Mouse (Mus musculus) CH12.LX (cell line): ENCODE data around the gene Dph2. TPM values are rescaled to one million over a fixed set of nuclear protein-coding genes. Genes with fewer than 3 reads are reported as not detected.

Source experiments
- DNase-seq: peaks from one replicate; pipeline ENCODE4 v3.0.0-alpha.2; 2013; ENCODE audit errors: extremely low read depth
- H3K27ac ChIP-seq: 2 replicates; pipeline ENCODE4 v1.5.1; 2012; ENCODE audit warnings: low read depth, mild to moderate bottlenecking, control low read depth, moderate library complexity; ENCODE audit not compliant: insufficient read depth
- H3K27me3 ChIP-seq: replicated peaks from 2 replicates; pipeline ENCODE3; 2012; ENCODE audit warnings: inconsistent platforms
- H3K36me3 ChIP-seq, 2 experiments: replicated peaks in 1 of 2; 2 replicates each; pipeline versions ENCODE3 to v1.6.1; 2012; ENCODE audit warnings: inconsistent platforms in 1 of 2, low read length in 1 of 2, mild to moderate bottlenecking in 1 of 2, mixed read lengths in 1 of 2, moderate library complexity in 1 of 2; ENCODE audit not compliant: control insufficient read depth in 1 of 2, insufficient read depth in 1 of 2
- H3K4me1 ChIP-seq, 2 experiments: 2 replicates each; pipeline ENCODE4 v1.6.1; 2012; ENCODE audit warnings: inconsistent platforms in 1 of 2, moderate library complexity in 1 of 2; ENCODE audit not compliant: insufficient read depth in 2 of 2, control insufficient read depth in 1 of 2
- H3K4me2 ChIP-seq: 2 replicates; pipeline ENCODE4 v1.6.1; 2012; ENCODE audit warnings: low read depth, mild to moderate bottlenecking, control low read depth; ENCODE audit not compliant: poor library complexity, insufficient read depth, severe bottlenecking
- H3K4me3 ChIP-seq, 3 experiments: fragments of 150-350 bp in 1 of 3; sonication (generic) in 1 of 3; replicated peaks in 1 of 3; 2 replicates each; pipeline versions ENCODE3 to v1.5.1; 2011 to 2012; ENCODE audit warnings: low read depth in 2 of 3, low read length in 2 of 3, mild to moderate bottlenecking in 2 of 3, moderate library complexity in 2 of 3, control low read depth in 1 of 3, improper control_type of control experiment in 1 of 3, inconsistent platforms in 1 of 3, mixed read lengths in 1 of 3; ENCODE audit not compliant: poor library complexity in 1 of 3
- H3K79me2 ChIP-seq: replicated peaks from 2 replicates; pipeline ENCODE4 v1.6.1; 2012; ENCODE audit warnings: mild to moderate bottlenecking, moderate library complexity; ENCODE audit not compliant: control insufficient read depth, poor library complexity, insufficient read depth, severe bottlenecking; ENCODE audit errors: extremely low read depth
- H3K9ac ChIP-seq: 2 replicates; pipeline ENCODE4 v1.6.1; 2012; ENCODE audit warnings: low read depth, mild to moderate bottlenecking, control low read depth, moderate library complexity; ENCODE audit not compliant: insufficient read depth
- H3K9me3 ChIP-seq: replicated peaks from 2 replicates; pipeline ENCODE3; 2012; ENCODE audit warnings: low read length, inconsistent platforms, mixed read lengths
- BHLHE40 ChIP-seq: IDR thresholded peaks from 2 replicates; pipeline ENCODE4 v1.6.1; 2011; ENCODE audit warnings: mild to moderate bottlenecking, low read depth, low read length, improper control_type of control experiment
- E2F4 ChIP-seq: IDR thresholded peaks from 2 replicates; pipeline ENCODE4 v1.6.1; 2011; ENCODE audit warnings: low read depth, low read length, improper control_type of control experiment; ENCODE audit not compliant: insufficient replicate concordance
- ELF1 ChIP-seq: IDR thresholded peaks from 2 replicates; pipeline ENCODE4 v1.6.1; 2014; ENCODE audit warnings: low read depth, mild to moderate bottlenecking, inconsistent platforms, low read length, improper control_type of control experiment
- EP300 ChIP-seq: IDR thresholded peaks from 2 replicates; pipeline ENCODE4 v1.6.1; 2011; ENCODE audit warnings: low read length, improper control_type of control experiment
- GABPA ChIP-seq: IDR thresholded peaks from 2 replicates; pipeline ENCODE4 v1.6.1; 2012; ENCODE audit warnings: low read depth, low read length, improper control_type of control experiment, inconsistent platforms; ENCODE audit not compliant: insufficient replicate concordance
- KAT2A ChIP-seq: IDR thresholded peaks from 2 replicates; pipeline ENCODE4 v1.6.1; 2012; ENCODE audit warnings: low read length, improper control_type of control experiment, inconsistent platforms; ENCODE audit not compliant: insufficient replicate concordance
- MAFK ChIP-seq: IDR thresholded peaks from 2 replicates; pipeline ENCODE4 v1.6.1; 2011; ENCODE audit warnings: low read length, improper control_type of control experiment; ENCODE audit not compliant: insufficient replicate concordance
- MEF2A ChIP-seq: IDR thresholded peaks from 2 replicates; pipeline ENCODE4 v1.6.1; 2014; ENCODE audit warnings: low read depth, mild to moderate bottlenecking, inconsistent platforms, low read length, improper control_type of control experiment, borderline replicate concordance
- MXI1 ChIP-seq: IDR thresholded peaks from 2 replicates; pipeline ENCODE4 v1.6.1; 2011; ENCODE audit warnings: mild to moderate bottlenecking, low read depth, low read length, improper control_type of control experiment
- MYC ChIP-seq: IDR thresholded peaks from 2 replicates; pipeline ENCODE4 v1.6.1; 2011; ENCODE audit warnings: low read depth, mild to moderate bottlenecking, improper control_type of control experiment, low read length
- POLR2A ChIP-seq: IDR thresholded peaks from 2 replicates; pipeline ENCODE4 v1.6.1; 2011; ENCODE audit warnings: low read depth, mild to moderate bottlenecking, improper control_type of control experiment, low read length
- RAD21 ChIP-seq: IDR thresholded peaks from 2 replicates; pipeline ENCODE4 v1.6.1; 2011; ENCODE audit warnings: low read depth, mild to moderate bottlenecking, low read length, improper control_type of control experiment, moderate library complexity
- RCOR1 ChIP-seq: conservative IDR thresholded peaks from 2 replicates; pipeline ENCODE4 v1.6.1; 2012; ENCODE audit warnings: low read depth, mild to moderate bottlenecking, inconsistent platforms, low read length, improper control_type of control experiment
- SIN3A ChIP-seq: IDR thresholded peaks from 2 replicates; pipeline ENCODE4 v1.6.1; 2012; ENCODE audit warnings: low read length, improper control_type of control experiment, inconsistent platforms
- SMC3 ChIP-seq: IDR thresholded peaks from 2 replicates; pipeline ENCODE4 v1.6.1; 2011; ENCODE audit warnings: low read depth, low read length, improper control_type of control experiment
- TBP ChIP-seq: conservative IDR thresholded peaks from 2 replicates; pipeline ENCODE4 v1.6.1; 2011; ENCODE audit warnings: low read depth, low read length, improper control_type of control experiment
- USF2 ChIP-seq: conservative IDR thresholded peaks from 2 replicates; pipeline ENCODE4 v1.6.1; 2011; ENCODE audit warnings: low read depth, low read length, improper control_type of control experiment
- ZKSCAN1 ChIP-seq: IDR thresholded peaks from 2 replicates; pipeline ENCODE4 v1.6.1; 2012; ENCODE audit warnings: low read depth, inconsistent platforms, low read length, improper control_type of control experiment, borderline replicate concordance
- ZNF384 ChIP-seq: IDR thresholded peaks from 2 replicates; pipeline ENCODE4 v1.6.1; 2012; ENCODE audit warnings: low read depth, low read length, improper control_type of control experiment, inconsistent platforms
- dilution Hi-C: fragments of 300-500 bp; cut with MboI; formaldehyde crosslinking; loops from 2 replicates; pipeline ENCODE4 v1.14.3; 2020; ENCODE audit warnings: low sequenced_read_pairs; ENCODE audit not compliant: extremely low pct_unique_long_range_greater_than_20kb, extremely low pct_ligation_motif_present
- in situ Hi-C: fragments of 300-500 bp; cut with MboI; formaldehyde crosslinking; loops from 3 replicates; pipeline ENCODE4 v1.14.3; 2019; ENCODE audit warnings: low sequenced_read_pairs, low pct_ligation_motif_present, low pct_unique_long_range_greater_than_20kb, mixed read lengths
- polyA plus RNA-seq: library from polyadenylated mRNA; unstranded; fragments of >175 nt; gene quantifications from 2 replicates; pipeline ENCODE4 v1.2.1, GENCODE M21; 2012; ENCODE audit warnings: low read depth; ENCODE audit not compliant: insufficient read length
- total RNA-seq, 2 experiments: library from RNA; depleted of rRNA; stranded (reverse); fragments of 300-350 nt in 1 of 2; fragments of >200 nt in 1 of 2; gene quantifications; 2 replicates each; pipeline ENCODE4 v1.2.3; 2012 to 2014

The Dph2 gene
- total and polyA plus RNA-seq, 3 experiments = 19.8 to 21.5 (median 20.8) TPM

DNA sequence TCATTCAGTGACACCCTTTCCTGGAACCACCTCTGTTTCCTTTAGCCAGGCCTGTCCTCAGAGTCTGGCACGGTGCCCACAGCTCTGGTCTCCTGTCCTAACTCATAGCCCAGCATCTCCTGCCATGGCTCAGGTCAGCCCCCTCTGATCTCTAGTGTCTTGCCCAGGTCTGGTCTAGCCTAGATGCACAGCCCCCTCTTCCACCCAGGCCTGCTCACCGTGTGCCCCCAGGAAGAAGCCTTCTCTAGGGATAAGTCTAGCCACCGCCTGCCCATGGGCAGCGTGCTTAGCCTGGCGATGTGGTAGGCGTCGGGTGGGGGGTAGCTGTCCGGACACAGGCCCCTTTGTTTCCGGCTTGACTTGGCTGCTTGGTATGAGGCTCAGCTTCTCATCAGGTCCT lies 36.7 kb downstream of the Dph2 start:
- Histone ChIP-seq H3K4me1 (no peaks in the 10 kb centered on the region), H3K27me3 (no peaks in the 10 kb centered on the region), H3K9ac (no peak overlapping the region), H3K4me2 (no peak overlapping the region), H3K4me3 (no peak overlapping the region), H3K79me2 (no peaks in the 10 kb centered on the region), H3K9me3 (no peaks in the 10 kb centered on the region), H3K27ac (no peak overlapping the region), H3K36me3 (peaks cover 34 to 91% of the 10 kb centered on the region in 2 experiments)
- DNase-seq = no peak
- dilution Hi-C loops (no loop called here), in situ Hi-C loops (no loop called here)
- TF ChIP-seq KAT2A (no peak), RCOR1 (no peak), E2F4 (no peak), SIN3A (no peak), MXI1 (no peak), RAD21 (no peak), BHLHE40 (no peak), TBP (no peak), ELF1 (no peak), ZNF384 (no peak), MAFK (no peak), POLR2A (no peak), MEF2A (no peak), USF2 (no peak), MYC (no peak)

DNA sequence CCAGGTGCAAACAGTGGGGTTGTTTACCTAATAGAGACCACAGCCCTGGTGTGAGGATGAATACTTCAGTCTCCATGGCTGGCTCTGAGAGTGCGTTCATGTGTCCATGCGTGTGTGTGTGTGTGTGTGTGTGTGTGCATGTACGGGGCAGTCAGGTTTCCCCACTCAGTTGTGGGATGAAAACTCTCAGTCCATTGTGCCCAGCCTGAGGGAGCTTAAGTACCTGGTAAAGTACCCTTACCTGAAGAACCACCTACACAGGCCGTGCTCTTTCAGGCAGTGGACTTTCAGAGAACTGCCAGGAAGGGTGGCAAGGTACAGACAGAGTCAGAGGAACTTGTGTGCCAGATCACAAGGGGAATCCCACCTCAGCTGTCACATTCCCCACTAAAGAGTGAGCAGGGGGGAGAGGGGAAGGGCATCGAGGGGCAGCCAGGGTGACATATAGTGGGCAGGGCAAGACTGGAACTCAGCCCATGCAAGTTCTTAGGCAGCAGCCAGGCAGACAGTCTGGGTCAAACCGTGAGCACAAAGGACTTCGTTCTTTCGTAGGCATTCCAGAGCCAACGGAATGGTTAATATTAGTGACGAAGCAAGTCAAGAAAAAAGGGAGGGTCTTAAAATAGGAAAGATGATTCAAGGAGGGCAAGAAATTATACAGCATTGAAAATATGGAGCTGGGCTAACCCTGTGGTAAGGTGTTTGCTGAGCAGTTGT lies 39.5 kb downstream of the Dph2 start:
- no peaks in the 10 kb centered on the region for H3K4me1 ChIP-seq
- dilution Hi-C loops (no loop called here), in situ Hi-C loops (no loop called here)
- H3K36me3 ChIP-seq = peaks cover 28 to 90% of the 10 kb centered on the region in 2 experiments
- no peak for DNase-seq
- H3K79me2 ChIP-seq = no peaks in the 10 kb centered on the region
- no peaks in the 10 kb centered on the region for H3K9me3 ChIP-seq
- H3K27ac ChIP-seq = no peak overlapping the region
- no peak overlapping the region for H3K9ac ChIP-seq
- no peak overlapping the region for H3K4me2 ChIP-seq
- TF ChIP-seq USF2 (no peak), E2F4 (no peak), ZKSCAN1 (no peak), MAFK (no peak), SMC3 (no peak), EP300 (no peak), GABPA (no peak)
- no peak overlapping the region for H3K4me3 ChIP-seq
- no peaks in the 10 kb centered on the region for H3K27me3 ChIP-seq
